Mouse (Mus musculus) CH12.LX (cell line): ENCODE data around the gene Jaml. TPM values are rescaled to one million over a fixed set of nuclear protein-coding genes. Genes with fewer than 3 reads are reported as not detected.

ENCODE experiments used
- DNase-seq: peaks from one replicate; pipeline ENCODE4 v3.0.0-alpha.2; 2013; ENCODE audit errors: extremely low read depth
- H3K27ac ChIP-seq: 2 replicates; pipeline ENCODE4 v1.5.1; 2012; ENCODE audit warnings: low read depth, mild to moderate bottlenecking, control low read depth, moderate library complexity; ENCODE audit not compliant: insufficient read depth
- H3K27me3 ChIP-seq: replicated peaks from 2 replicates; pipeline ENCODE3; 2012; ENCODE audit warnings: inconsistent platforms
- H3K36me3 ChIP-seq, 2 experiments: replicated peaks in 1 of 2; 2 replicates each; pipeline versions ENCODE3 to v1.6.1; 2012; ENCODE audit warnings: inconsistent platforms in 1 of 2, low read length in 1 of 2, mild to moderate bottlenecking in 1 of 2, mixed read lengths in 1 of 2, moderate library complexity in 1 of 2; ENCODE audit not compliant: control insufficient read depth in 1 of 2, insufficient read depth in 1 of 2
- H3K4me1 ChIP-seq, 2 experiments: 2 replicates each; pipeline ENCODE4 v1.6.1; 2012; ENCODE audit warnings: inconsistent platforms in 1 of 2, moderate library complexity in 1 of 2; ENCODE audit not compliant: insufficient read depth in 2 of 2, control insufficient read depth in 1 of 2
- H3K4me2 ChIP-seq: 2 replicates; pipeline ENCODE4 v1.6.1; 2012; ENCODE audit warnings: low read depth, mild to moderate bottlenecking, control low read depth; ENCODE audit not compliant: poor library complexity, insufficient read depth, severe bottlenecking
- H3K4me3 ChIP-seq, 3 experiments: fragments of 150-350 bp in 1 of 3; sonication (generic) in 1 of 3; replicated peaks in 1 of 3; 2 replicates each; pipeline versions ENCODE3 to v1.5.1; 2011 to 2012; ENCODE audit warnings: low read depth in 2 of 3, low read length in 2 of 3, mild to moderate bottlenecking in 2 of 3, moderate library complexity in 2 of 3, control low read depth in 1 of 3, improper control_type of control experiment in 1 of 3, inconsistent platforms in 1 of 3, mixed read lengths in 1 of 3; ENCODE audit not compliant: poor library complexity in 1 of 3
- H3K79me2 ChIP-seq: replicated peaks from 2 replicates; pipeline ENCODE4 v1.6.1; 2012; ENCODE audit warnings: mild to moderate bottlenecking, moderate library complexity; ENCODE audit not compliant: control insufficient read depth, poor library complexity, insufficient read depth, severe bottlenecking; ENCODE audit errors: extremely low read depth
- H3K9ac ChIP-seq: 2 replicates; pipeline ENCODE4 v1.6.1; 2012; ENCODE audit warnings: low read depth, mild to moderate bottlenecking, control low read depth, moderate library complexity; ENCODE audit not compliant: insufficient read depth
- H3K9me3 ChIP-seq: replicated peaks from 2 replicates; pipeline ENCODE3; 2012; ENCODE audit warnings: low read length, inconsistent platforms, mixed read lengths
- BHLHE40 ChIP-seq: IDR thresholded peaks from 2 replicates; pipeline ENCODE4 v1.6.1; 2011; ENCODE audit warnings: mild to moderate bottlenecking, low read depth, low read length, improper control_type of control experiment
- CHD1 ChIP-seq: IDR thresholded peaks from 2 replicates; pipeline ENCODE4 v1.6.1; 2012; ENCODE audit warnings: low read depth, low read length, improper control_type of control experiment, inconsistent platforms
- CHD2 ChIP-seq: IDR thresholded peaks from 2 replicates; pipeline ENCODE4 v1.6.1; 2011; ENCODE audit warnings: low read length, improper control_type of control experiment
- CTCF ChIP-seq, 2 experiments: IDR thresholded peaks in 1 of 2; conservative IDR thresholded peaks in 1 of 2; 2 replicates each; pipeline ENCODE4 v1.5.1; 2011 to 2012; ENCODE audit warnings: low read depth in 2 of 2, low read length in 2 of 2, improper control_type of control experiment in 1 of 2, inconsistent platforms in 1 of 2, mild to moderate bottlenecking in 1 of 2, moderate library complexity in 1 of 2
- ETS1 ChIP-seq: conservative IDR thresholded peaks from 2 replicates; pipeline ENCODE4 v1.6.1; 2012; ENCODE audit warnings: low read depth, mild to moderate bottlenecking, inconsistent platforms, low read length, improper control_type of control experiment, moderate library complexity
- GABPA ChIP-seq: IDR thresholded peaks from 2 replicates; pipeline ENCODE4 v1.6.1; 2012; ENCODE audit warnings: low read depth, low read length, improper control_type of control experiment, inconsistent platforms; ENCODE audit not compliant: insufficient replicate concordance
- JUN ChIP-seq: IDR thresholded peaks from 2 replicates; pipeline ENCODE4 v1.6.1; 2011; ENCODE audit warnings: low read depth, mild to moderate bottlenecking, low read length, improper control_type of control experiment, moderate library complexity; ENCODE audit not compliant: insufficient read depth
- JUND ChIP-seq: conservative IDR thresholded peaks from 2 replicates; pipeline ENCODE4 v1.6.1; 2011; ENCODE audit warnings: low read depth, low read length, improper control_type of control experiment
- KAT2A ChIP-seq: IDR thresholded peaks from 2 replicates; pipeline ENCODE4 v1.6.1; 2012; ENCODE audit warnings: low read length, improper control_type of control experiment, inconsistent platforms; ENCODE audit not compliant: insufficient replicate concordance
- MAFK ChIP-seq: IDR thresholded peaks from 2 replicates; pipeline ENCODE4 v1.6.1; 2011; ENCODE audit warnings: low read length, improper control_type of control experiment; ENCODE audit not compliant: insufficient replicate concordance
- MAX ChIP-seq: IDR thresholded peaks from 2 replicates; pipeline ENCODE4 v1.6.1; 2011; ENCODE audit warnings: low read length, improper control_type of control experiment
- MAZ ChIP-seq: IDR thresholded peaks from 2 replicates; pipeline ENCODE4 v1.6.1; 2012; ENCODE audit warnings: low read depth, mild to moderate bottlenecking, inconsistent platforms, low read length, improper control_type of control experiment, moderate library complexity
- MEF2A ChIP-seq: IDR thresholded peaks from 2 replicates; pipeline ENCODE4 v1.6.1; 2014; ENCODE audit warnings: low read depth, mild to moderate bottlenecking, inconsistent platforms, low read length, improper control_type of control experiment, borderline replicate concordance
- MYC ChIP-seq: IDR thresholded peaks from 2 replicates; pipeline ENCODE4 v1.6.1; 2011; ENCODE audit warnings: low read depth, mild to moderate bottlenecking, improper control_type of control experiment, low read length
- NELFE ChIP-seq: IDR thresholded peaks from 2 replicates; pipeline ENCODE4 v1.6.1; 2011; ENCODE audit warnings: low read depth, low read length, improper control_type of control experiment
- POLR2A ChIP-seq: IDR thresholded peaks from 2 replicates; pipeline ENCODE4 v1.6.1; 2011; ENCODE audit warnings: low read depth, mild to moderate bottlenecking, improper control_type of control experiment, low read length
- POLR2AphosphoS2 ChIP-seq: IDR thresholded peaks from 2 replicates; pipeline ENCODE4 v1.6.1; 2011; ENCODE audit warnings: low read depth, low read length, improper control_type of control experiment
- RAD21 ChIP-seq: IDR thresholded peaks from 2 replicates; pipeline ENCODE4 v1.6.1; 2011; ENCODE audit warnings: low read depth, mild to moderate bottlenecking, low read length, improper control_type of control experiment, moderate library complexity
- SIN3A ChIP-seq: IDR thresholded peaks from 2 replicates; pipeline ENCODE4 v1.6.1; 2012; ENCODE audit warnings: low read length, improper control_type of control experiment, inconsistent platforms
- SMC3 ChIP-seq: IDR thresholded peaks from 2 replicates; pipeline ENCODE4 v1.6.1; 2011; ENCODE audit warnings: low read depth, low read length, improper control_type of control experiment
- TBP ChIP-seq: conservative IDR thresholded peaks from 2 replicates; pipeline ENCODE4 v1.6.1; 2011; ENCODE audit warnings: low read depth, low read length, improper control_type of control experiment
- TCF12 ChIP-seq: IDR thresholded peaks from 2 replicates; pipeline ENCODE4 v1.6.1; 2014; ENCODE audit warnings: low read depth, mild to moderate bottlenecking, inconsistent platforms, low read length, improper control_type of control experiment
- UBTF ChIP-seq: IDR thresholded peaks from 2 replicates; pipeline ENCODE4 v1.6.1; 2012; ENCODE audit warnings: low read depth, mild to moderate bottlenecking, inconsistent platforms, low read length, improper control_type of control experiment, moderate library complexity
- USF1 ChIP-seq: IDR thresholded peaks from 2 replicates; pipeline ENCODE4 v1.6.1; 2014; ENCODE audit warnings: low read depth, mild to moderate bottlenecking, inconsistent platforms, low read length, improper control_type of control experiment
- ZC3H11A ChIP-seq: IDR thresholded peaks from 2 replicates; pipeline ENCODE4 v1.6.1; 2012; ENCODE audit warnings: low read depth, mild to moderate bottlenecking, inconsistent platforms, low read length, improper control_type of control experiment
- ZKSCAN1 ChIP-seq: IDR thresholded peaks from 2 replicates; pipeline ENCODE4 v1.6.1; 2012; ENCODE audit warnings: low read depth, inconsistent platforms, low read length, improper control_type of control experiment, borderline replicate concordance
- ZMIZ1 ChIP-seq: IDR thresholded peaks from 2 replicates; pipeline ENCODE4 v1.6.1; 2012; ENCODE audit warnings: low read depth, mild to moderate bottlenecking, inconsistent platforms, low read length, improper control_type of control experiment
- ZNF384 ChIP-seq: IDR thresholded peaks from 2 replicates; pipeline ENCODE4 v1.6.1; 2012; ENCODE audit warnings: low read depth, low read length, improper control_type of control experiment, inconsistent platforms
- dilution Hi-C: fragments of 300-500 bp; cut with MboI; formaldehyde crosslinking; loops from 2 replicates; pipeline ENCODE4 v1.14.3; 2020; ENCODE audit warnings: low sequenced_read_pairs; ENCODE audit not compliant: extremely low pct_unique_long_range_greater_than_20kb, extremely low pct_ligation_motif_present
- in situ Hi-C: fragments of 300-500 bp; cut with MboI; formaldehyde crosslinking; loops from 3 replicates; pipeline ENCODE4 v1.14.3; 2019; ENCODE audit warnings: low sequenced_read_pairs, low pct_ligation_motif_present, low pct_unique_long_range_greater_than_20kb, mixed read lengths
- polyA plus RNA-seq: library from polyadenylated mRNA; unstranded; fragments of >175 nt; gene quantifications from 2 replicates; pipeline ENCODE4 v1.2.1, GENCODE M21; 2012; ENCODE audit warnings: low read depth; ENCODE audit not compliant: insufficient read length
- total RNA-seq, 2 experiments: library from RNA; depleted of rRNA; stranded (reverse); fragments of 300-350 nt in 1 of 2; fragments of >200 nt in 1 of 2; gene quantifications; 2 replicates each; pipeline ENCODE4 v1.2.3; 2012 to 2014

Jaml gene
- total and polyA plus RNA-seq, 3 experiments: 0.51 to 1.1 (median 0.87) TPM

DNA sequence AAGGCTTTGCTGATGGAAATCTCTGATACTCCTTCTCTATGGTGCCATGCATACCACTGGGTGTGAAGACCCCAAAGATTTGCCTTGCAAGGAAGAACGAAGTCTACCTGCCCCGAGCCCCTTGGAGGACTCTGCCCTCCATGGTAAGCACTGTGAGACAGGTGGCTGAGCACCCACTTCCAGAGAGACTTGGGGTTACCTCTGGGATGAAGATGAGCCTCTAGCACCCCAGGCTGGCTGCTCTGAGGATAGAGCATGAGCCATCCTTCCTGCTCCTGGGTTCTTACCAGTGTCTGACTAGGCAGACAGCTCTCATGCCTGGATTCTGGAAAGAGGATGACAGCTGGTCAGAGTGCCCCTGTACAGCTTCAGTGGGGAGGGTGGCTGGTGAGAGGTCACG is 51.1 kb downstream of the Jaml start:
- peaks cover 90% of the 10 kb centered on the region for H3K27me3 ChIP-seq
- no peak for DNase-seq
- no peaks in the 10 kb centered on the region for H3K9me3 ChIP-seq
- H3K4me3 ChIP-seq: no peak overlapping the region
- TF ChIP-seq JUND (no peak), TCF12 (no peak), POLR2AphosphoS2 (no peak), CHD1 (no peak), MAZ (no peak), ZKSCAN1 (no peak), TBP (no peak)
- TF ChIP-seq, all 38 proteins: peak for 0
- Histone ChIP-seq H3K36me3 (no peaks in the 10 kb centered on the region), H3K4me2 (no peak overlapping the region), H3K27ac (no peak overlapping the region), H3K79me2 (no peaks in the 10 kb centered on the region), H3K9ac (no peak overlapping the region), H3K4me1 (no peaks in the 10 kb centered on the region)
- dilution Hi-C loops: no loop called here
- in situ Hi-C loops: no loop called here

GRCm38 (mm10) chr9:45133484-45134310 is 54.7 kb downstream of the Jaml start:
- peaks cover 0 to 8% of the 10 kb centered on the region in 2 experiments; a peak in 2 of 4 replicates for H3K4me1 ChIP-seq
- H3K36me3 ChIP-seq: no peaks in the 10 kb centered on the region
- no peaks in the 10 kb centered on the region for H3K9me3 ChIP-seq
- DNase-seq: peak; percentile 48
- in situ Hi-C loops: no loop called here
- H3K4me3 ChIP-seq: no peak overlapping the region
- TF ChIP-seq TCF12 (no peak), MAFK (no peak), ZMIZ1 (no peak), MYC (no peak), GABPA (no peak), UBTF (no peak), JUN (no peak), POLR2A (no peak), ZNF384 (no peak), USF1 (no peak), MAX (no peak), MAZ (no peak), SIN3A (no peak), NELFE (no peak), MEF2A (no peak), ZC3H11A (peak; percentile 54), CTCF (conservative IDR thresholded peaks at IDR 0.05 in 1 of 2, IDR thresholded peaks at IDR 0.05 in 1 of 2; ENCODE audit: low read depth in 2 of 2, low read length in 2 of 2) (peak; percentile 47 to 94), RAD21 (peak; percentile 89), CHD2 (no peak), CHD1 (no peak), BHLHE40 (no peak), SMC3 (peak; percentile 91), KAT2A (no peak), ETS1 (no peak)
- dilution Hi-C loops: no loop called here
- H3K9ac ChIP-seq: no peak overlapping the region
- no peaks in the 10 kb centered on the region for H3K79me2 ChIP-seq
- H3K27ac ChIP-seq: no peak overlapping the region
- H3K27me3 ChIP-seq: peaks cover 96% of the 10 kb centered on the region
- no peak overlapping the region for H3K4me2 ChIP-seq
